12 mouse cellular contexts compared by ENCODE assay signal in the genomic region with DNA sequence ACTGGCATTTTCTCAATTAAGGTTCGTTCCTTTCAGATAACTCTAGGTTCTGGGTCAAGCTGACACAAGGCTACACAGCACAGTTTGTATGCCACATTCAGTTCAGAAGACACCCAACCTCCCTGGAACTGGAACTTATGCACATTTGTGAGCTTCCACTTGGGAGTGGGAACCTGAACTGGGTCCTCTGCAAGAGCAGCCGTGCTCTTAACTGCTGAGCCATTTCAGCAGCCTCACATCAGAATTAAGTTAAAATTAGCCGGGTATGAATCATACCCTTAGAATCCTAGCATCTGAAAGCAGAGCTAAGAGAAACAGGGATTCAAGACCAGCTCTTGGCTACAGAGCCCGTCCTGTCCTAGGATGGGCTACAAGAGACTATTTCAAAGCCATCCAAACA. TPM values are rescaled to one million over a fixed set of nuclear protein-coding genes. Genes with fewer than 3 reads are reported as not detected.
A peak's percentile ranks its signal among the peaks of the same experiment; 100 is the strongest.
DNase-seq lines count a peak whose midpoint lies in the region; ATAC-seq and TF ChIP-seq lines count a peak whose summit lies in the region.
"Had no signal": no experiment of that assay in that cellular context is flagged by ENCODE, and none has a peak within 500 bp of the region (broad histone marks: within the 10 kb centered on the region; RNA-seq: fewer than 3 reads in every experiment).

No protein-coding gene starts in this region.

- H3K27ac ChIP-seq in cerebellum, adult 2 months (ENCODE audit: insufficient read depth, low read length): peak overlapping the region; percentile 65; the same call in 1 of the 2 replicates
- peak overlapping the region; percentile 18; the same call in 1 of the 2 replicates for H3K27ac ChIP-seq in heart, embryonic 16.5 days (ENCODE audit: low read length)
- H3K27ac ChIP-seq in liver, embryonic 13.5 days: peak overlapping the region; percentile 97
- no peak overlapping the region for H3K27ac ChIP-seq in midbrain, embryonic 10.5 days (replicated peaks)
- H3K27ac ChIP-seq: neural tube, embryonic 12.5 days had no signal

- intact Hi-C loops in heart, postnatal 36 days (cut with DNase I): loop anchor here (5.0 kb wide), 1 partner anchor 105 kb away; no protein-coding TSS in a partner anchor

- TF ChIP-seq CTCF in cerebellum, adult 2 months (IDR thresholded peaks at IDR 0.05; ENCODE audit: borderline replicate concordance, insufficient read depth, low read depth, low read length): no peak

- peaks cover 18% of the 10 kb centered on the region for H3K36me3 ChIP-seq in heart, embryonic 16.5 days (ENCODE audit: control insufficient read depth, insufficient read depth)
- H3K36me3 ChIP-seq in liver, embryonic 13.5 days: peaks cover 27% of the 10 kb centered on the region
- H3K36me3 ChIP-seq in midbrain, embryonic 10.5 days: peaks cover 28% of the 10 kb centered on the region

- TF ChIP-seq POLR2A in cerebellum, adult 2 months (IDR thresholded peaks at IDR 0.05; ENCODE audit: borderline replicate concordance, insufficient read depth, low read length): no peak

- H3K9ac ChIP-seq in heart, embryonic 16.5 days (ENCODE audit: low read length): peak overlapping the region; percentile 26; the same call in 1 of the 2 replicates
- no peak overlapping the region for H3K9ac ChIP-seq in liver, embryonic 13.5 days
- H3K9ac ChIP-seq: hindbrain, embryonic 12.5 days; limb, embryonic 15.5 days; neural tube, embryonic 12.5 days had no signal

- H3K4me1 ChIP-seq in cerebellum, adult 2 months (ENCODE audit: control insufficient read depth, insufficient read depth, low read length): peaks cover 22% of the 10 kb centered on the region
- peaks cover 55% of the 10 kb centered on the region for H3K4me1 ChIP-seq in heart, embryonic 16.5 days (ENCODE audit: control insufficient read depth, insufficient read depth, low read length)
- H3K4me1 ChIP-seq in liver, embryonic 13.5 days (replicated peaks): peaks cover 84% of the 10 kb centered on the region
- peaks cover 58% of the 10 kb centered on the region for H3K4me1 ChIP-seq in midbrain, embryonic 10.5 days

- no peak for DNase-seq in cerebellum, adult 2 months
- no peak for DNase-seq in cerebellum, adult 8-10 months
- no peak for DNase-seq in heart, postnatal 36 days
- DNase-seq in A20 (ENCODE audit: low read depth, low spot score): peak; percentile 33
- no peak for DNase-seq in liver, embryonic 13.5 days
- no peak for DNase-seq in thymus, postnatal 36 days
- DNase-seq in midbrain, embryonic 10.5 days (ENCODE audit: low spot score): no peak
- DNase-seq: adrenal gland, adult 2 months had no signal

- H3K4me2 ChIP-seq in heart, embryonic 16.5 days (ENCODE audit: low read depth, low read length): no peak overlapping the region
- H3K4me2 ChIP-seq in liver, embryonic 13.5 days: no peak overlapping the region

- 60% methylated on average over 4 of the region's 4 CpGs for WGBS in cerebellum, adult 2 months
- 47% methylated on average over 4 of the region's 4 CpGs for WGBS in heart, embryonic 16.5 days
- 66% methylated on average over 4 of the region's 4 CpGs for WGBS in liver, embryonic 13.5 days (ENCODE audit: insufficient replicate concordance)
- WGBS in midbrain, embryonic 10.5 days: 89% methylated on average over 4 of the region's 4 CpGs

- no peak for ATAC-seq in heart, embryonic 16.5 days (replicated peaks; ENCODE audit: extremely low read depth, insufficient read depth, low FRiP score)
- no peak for ATAC-seq in liver, embryonic 13.5 days (ENCODE audit: low read depth)

- H3K4me3 ChIP-seq in cerebellum, adult 2 months (replicated peaks; ENCODE audit: insufficient read depth, low read depth, low read length): no peak overlapping the region
- no peak overlapping the region for H3K4me3 ChIP-seq in heart, embryonic 16.5 days (ENCODE audit: low read length)
- no peak overlapping the region for H3K4me3 ChIP-seq in liver, embryonic 13.5 days (replicated peaks)
- H3K4me3 ChIP-seq in midbrain, embryonic 10.5 days: no peak overlapping the region
- H3K4me3 ChIP-seq: neural tube, embryonic 12.5 days had no signal

- no peaks in the 10 kb centered on the region for H3K27me3 ChIP-seq in cerebellum, adult 2 months (ENCODE audit: control insufficient read depth, insufficient read depth, low read length)
- H3K27me3 ChIP-seq in heart, embryonic 16.5 days (ENCODE audit: control insufficient read depth, insufficient read depth, low read length): no peaks in the 10 kb centered on the region
- H3K27me3 ChIP-seq in liver, embryonic 13.5 days: no peaks in the 10 kb centered on the region
- no peaks in the 10 kb centered on the region for H3K27me3 ChIP-seq in midbrain, embryonic 10.5 days (ENCODE audit: low read depth, poor library complexity, severe bottlenecking)
- H3K27me3 ChIP-seq: hindbrain, embryonic 12.5 days; limb, embryonic 15.5 days; neural tube, embryonic 12.5 days had no signal

- no peaks in the 10 kb centered on the region for H3K9me3 ChIP-seq in heart, embryonic 16.5 days (replicated peaks; ENCODE audit: control insufficient read depth, low read length)
- H3K9me3 ChIP-seq in liver, embryonic 13.5 days (replicated peaks): no peaks in the 10 kb centered on the region
- no peaks in the 10 kb centered on the region for H3K9me3 ChIP-seq in midbrain, embryonic 10.5 days (replicated peaks)
- H3K9me3 ChIP-seq: hindbrain, embryonic 12.5 days; limb, embryonic 15.5 days; neural tube, embryonic 12.5 days had no signal

RNA-seq across cellular contexts. Expression of a gene that starts 1.1 kb away (rescaled TPM):
- polyA plus RNA-seq in cerebellum, adult 2 months (2012; rRNA removed): 12.1 and 13.8 TPM in 2 replicates
- 7.4 and 9.2 TPM in 2 replicates for polyA plus RNA-seq in heart, embryonic 16.5 days (2015; fragmentation: Nextera tagmentation; extraction: Ambion mirVana)
- 1 to 10 TPM; 3.6 to 4.9 TPM for total RNA-seq in heart, postnatal 36 days (2021)
- 8.6 and 9.6 TPM in 2 replicates for polyA plus RNA-seq in liver, embryonic 13.5 days (2015; fragmentation: Nextera tagmentation; extraction: Ambion mirVana)
- 8.8 and 10.0 TPM in 2 replicates for polyA plus RNA-seq in midbrain, embryonic 10.5 days (2016; fragmentation: Nextera tagmentation; extraction: Ambion mirVana)

RNA-seq across cellular contexts. Expression of a gene that starts 6.7 kb away (rescaled TPM):
- 1,162 and 1,205 TPM in 2 replicates for polyA plus RNA-seq in cerebellum, adult 2 months (2012; rRNA removed)
- polyA plus RNA-seq in heart, embryonic 16.5 days (2015; fragmentation: Nextera tagmentation; extraction: Ambion mirVana): 1,525 and 1,576 TPM in 2 replicates
- 100 to 1,000 TPM; 830 to 887 TPM for total RNA-seq in heart, postnatal 36 days (2021)
- polyA plus RNA-seq in liver, embryonic 13.5 days (2015; fragmentation: Nextera tagmentation; extraction: Ambion mirVana): 461 and 495 TPM in 2 replicates
- 786 and 953 TPM in 2 replicates for polyA plus RNA-seq in midbrain, embryonic 10.5 days (2016; fragmentation: Nextera tagmentation; extraction: Ambion mirVana)

RNA-seq across cellular contexts. Expression of a gene that starts 21.9 kb away (rescaled TPM):
- polyA plus RNA-seq in cerebellum, adult 2 months (2012; rRNA removed): 155 and 159 TPM in 2 replicates
- polyA plus RNA-seq in heart, embryonic 16.5 days (2015; fragmentation: Nextera tagmentation; extraction: Ambion mirVana): 104 and 112 TPM in 2 replicates
- total RNA-seq in heart, postnatal 36 days (2021): 10 to 100 TPM; 74.0 to 85.5 TPM
- polyA plus RNA-seq in liver, embryonic 13.5 days (2015; fragmentation: Nextera tagmentation; extraction: Ambion mirVana): 63.5 and 67.5 TPM in 2 replicates
- polyA plus RNA-seq in midbrain, embryonic 10.5 days (2016; fragmentation: Nextera tagmentation; extraction: Ambion mirVana): 212 and 228 TPM in 2 replicates

RNA-seq across cellular contexts. Expression of a gene that starts 22.0 kb away (rescaled TPM):
- polyA plus RNA-seq in cerebellum, adult 2 months (2012; rRNA removed): 1.3 and 1.4 TPM in 2 replicates
- polyA plus RNA-seq in heart, embryonic 16.5 days (2015; fragmentation: Nextera tagmentation; extraction: Ambion mirVana): 126 and 136 TPM in 2 replicates
- total RNA-seq in heart, postnatal 36 days (2021): under 1 TPM; 0.49 to 0.83 TPM
- polyA plus RNA-seq in liver, embryonic 13.5 days (2015; fragmentation: Nextera tagmentation; extraction: Ambion mirVana): 202 and 204 TPM in 2 replicates
- 258 and 273 TPM in 2 replicates for polyA plus RNA-seq in midbrain, embryonic 10.5 days (2016; fragmentation: Nextera tagmentation; extraction: Ambion mirVana)

RNA-seq across cellular contexts. Expression of a gene that starts 27.8 kb away (rescaled TPM):
- polyA plus RNA-seq in cerebellum, adult 2 months (2012; rRNA removed): 4.9 and 6.7 TPM in 2 replicates
- polyA plus RNA-seq in heart, embryonic 16.5 days (2015; fragmentation: Nextera tagmentation; extraction: Ambion mirVana): 2.5 and 5.7 TPM in 2 replicates
- total RNA-seq in heart, postnatal 36 days (2021): not detected
- not detected in 2 replicates for polyA plus RNA-seq in liver, embryonic 13.5 days (2015; fragmentation: Nextera tagmentation; extraction: Ambion mirVana)
- polyA plus RNA-seq in midbrain, embryonic 10.5 days (2016; fragmentation: Nextera tagmentation; extraction: Ambion mirVana): 1.3 and 1.4 TPM in 2 replicates
